Mouse (Mus musculus) heart, postnatal 25 days (tissue): ENCODE measurements around the gene E2f4. TPM values are rescaled to one million over a fixed set of nuclear protein-coding genes. Genes with fewer than 3 reads are reported as not detected.
"Not testable (repeated sequence)": the region's sequence is repeated elsewhere in the genome, so short reads cannot be mapped to it uniquely, and the experiment has no call there.

Source experiments
- DNase-seq: peaks from one replicate; pipeline ENCODE4 v3.0.0; 2022; ENCODE audit warnings: low spot score
- intact Hi-C: fragments of 180-260 bp; cut with DNase I; formaldehyde crosslinking; loops from one replicate; pipeline ENCODE4 v1.15.1; 2025
- total RNA-seq, 2 experiments: library from RNA; stranded (reverse); gene quantifications; 2 replicates each; pipeline ENCODE4 v1.2.3; 2021

Gene E2f4
- total RNA-seq, 2 experiments from 2014 or later, result 19.8 to 21.5 TPM

DNA sequence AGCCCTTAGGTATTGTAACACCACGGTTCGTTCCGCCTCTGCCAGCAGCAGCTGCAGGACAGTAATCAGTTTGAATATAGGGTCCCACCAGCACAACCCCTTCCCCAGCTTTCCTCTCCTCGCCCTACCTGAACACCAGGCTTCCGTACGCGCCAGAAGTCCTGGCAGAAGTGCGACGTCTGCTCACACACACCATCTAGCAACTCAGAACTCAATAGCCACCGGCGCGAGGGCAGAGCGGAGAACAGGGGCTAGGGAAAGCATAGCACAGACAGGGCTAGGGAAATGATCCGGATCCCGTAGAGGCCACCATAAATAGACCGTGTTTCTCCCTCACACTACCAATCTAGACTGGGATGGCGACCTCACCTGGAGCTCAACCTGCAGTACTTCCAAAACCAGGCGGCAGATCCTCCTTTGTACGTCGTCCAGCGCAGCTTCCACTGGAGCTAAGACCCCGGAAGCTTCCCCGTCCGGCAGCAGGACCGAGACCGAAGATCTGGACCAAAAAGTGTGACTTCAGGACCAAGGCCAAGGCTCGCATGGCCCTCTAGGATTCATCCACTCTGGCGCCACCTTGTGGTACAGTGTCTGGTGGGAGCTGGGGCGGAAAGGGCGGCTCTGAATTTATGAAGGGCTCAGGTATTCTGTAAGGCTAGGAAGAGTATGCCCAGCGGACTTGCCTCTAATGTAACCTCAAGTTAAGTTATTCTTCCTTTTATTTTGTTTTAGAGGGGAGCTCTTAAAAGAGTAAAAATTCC is 6.7 kb upstream of the E2f4 start:
- intact Hi-C loops, result loop anchor here (5.0 kb wide), 1 partner anchor 38 kb away; no protein-coding TSS in a partner anchor
- DNase-seq, result peak; percentile 60

GRCm38 (mm10) chr8:105291364-105291763 is 6.1 kb upstream of the E2f4 start:
- DNase-seq, result not testable (repeated sequence)
- intact Hi-C loops, result loop anchor here (5.0 kb wide), 1 partner anchor 39 kb away; no protein-coding TSS in a partner anchor

DNA sequence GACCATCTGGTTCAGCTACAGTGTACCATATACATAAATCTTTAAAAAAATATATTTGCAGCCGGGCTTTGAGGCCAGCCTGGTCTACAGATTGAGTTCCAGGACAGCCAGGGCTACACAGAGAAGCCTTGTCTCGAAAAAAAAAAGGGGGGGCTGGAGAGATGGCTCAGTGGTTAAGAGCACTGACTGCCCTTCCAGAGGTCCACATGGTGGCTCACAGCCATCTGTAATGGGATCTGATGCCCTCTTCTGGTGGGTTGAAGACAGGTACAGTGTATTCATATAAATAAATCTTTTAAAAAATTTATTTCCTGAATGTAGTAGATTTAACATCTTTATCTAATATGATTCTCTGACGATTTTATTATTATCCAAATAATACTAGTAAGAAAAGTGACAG is 5.7 kb upstream of the E2f4 start:
- intact Hi-C loops, result loop anchor here (5.0 kb wide), 1 partner anchor 40 kb away; no protein-coding TSS in a partner anchor
- DNase-seq, result not testable (repeated sequence)

- no peak for DNase-seq
- intact Hi-C loops, result loop anchor here (5.0 kb wide), 1 partner anchor 40 kb away; no protein-coding TSS in a partner anchor
Observed at GRCm38 (mm10) chr8:105292471-105292870, 5.0 kb upstream of the E2f4 start.

DNA sequence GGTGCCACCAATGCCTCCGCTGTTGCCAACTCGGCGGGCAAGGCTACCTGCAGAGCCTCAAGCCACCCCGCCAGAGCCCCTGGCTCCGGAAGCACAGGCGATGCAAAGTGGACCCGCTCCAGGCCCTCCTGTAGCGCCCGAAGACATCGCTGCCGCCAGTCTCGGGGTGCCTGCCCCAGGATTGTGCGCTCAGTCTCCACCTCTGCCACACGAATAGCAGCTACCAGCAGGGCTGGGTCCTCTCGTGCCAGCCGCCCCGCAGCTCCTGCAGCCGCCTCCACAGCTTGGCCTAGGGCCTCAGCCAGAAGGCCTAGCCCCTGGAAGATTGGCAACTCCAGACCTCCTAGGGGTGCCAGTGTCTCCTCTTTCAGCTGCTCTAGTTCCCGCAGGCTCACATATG is 4.1 kb upstream of the E2f4 start:
- intact Hi-C loops, result loop anchor here (5.0 kb wide), 1 partner anchor 41 kb away; no protein-coding TSS in a partner anchor
- no peak for DNase-seq

- no peak for DNase-seq
- intact Hi-C loops, result loop anchor here (5.0 kb wide), 2 partner anchors 42 to 53 kb away; partner anchors contain the start of genes Fhod1 and Slc9a5
Observed at GRCm38 (mm10) chr8:105294776-105295175, 2.7 kb upstream of the E2f4 start.

DNA sequence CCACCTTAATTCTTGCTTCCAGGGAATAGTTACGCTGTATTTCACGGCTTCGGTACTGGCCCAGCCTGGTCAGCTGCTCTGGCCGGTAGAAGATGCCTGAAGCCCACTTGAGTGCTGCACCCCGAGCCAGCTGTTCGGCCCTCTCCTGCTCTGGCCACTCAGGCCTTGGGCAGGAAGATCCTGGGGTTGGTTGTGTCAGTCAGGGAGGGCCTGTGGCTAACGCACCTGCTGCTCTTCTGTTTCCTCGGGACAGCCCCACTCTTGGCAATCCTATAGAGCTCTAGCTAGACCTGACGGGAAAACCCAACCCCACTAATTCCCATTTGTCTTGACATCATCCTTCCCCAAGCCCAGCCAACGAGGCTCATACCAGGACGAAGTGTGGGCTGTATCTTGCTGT is 2.2 kb upstream of the E2f4 start:
- intact Hi-C loops, result loop anchor here (5.0 kb wide), 1 partner anchor 52 kb away; the partner anchor contains the start of genes Fhod1 and Slc9a5
- no peak for DNase-seq

- intact Hi-C loops, result loop anchor here (2.0 to 5.0 kb wide), 2 partner anchors 51 to 125 kb away; partner anchors contain the start of genes Cbfb, Fhod1 and Slc9a5
- no peak for DNase-seq
Observed at GRCm38 (mm10) chr8:105295895-105296573, 1.4 kb upstream of the E2f4 start, which contains the start of gene Exoc3l. TSS of gene Exoc3l (minus strand) at chr8:105296101.

- intact Hi-C loops, result loop anchor here (2.0 to 5.0 kb wide), 2 partner anchors 26 to 49 kb away; partner anchors contain the start of genes Fhod1 and Slc9a5
- no peak for DNase-seq
Observed at GRCm38 (mm10) chr8:105298351-105299252, 1.1 kb downstream of the E2f4 start.

- intact Hi-C loops, result loop anchor here (2.0 to 5.0 kb wide), 2 partner anchors 25 to 47 kb away; partner anchors contain the start of genes Fhod1 and Slc9a5
- no peak for DNase-seq
Observed at GRCm38 (mm10) chr8:105299962-105300361, 2.5 kb downstream of the E2f4 start.

GRCm38 (mm10) chr8:105303396-105303795 is 5.9 kb downstream of the E2f4 start:
- DNase-seq, result no peak
- intact Hi-C loops, result no loop called here

GRCm38 (mm10) chr8:105303874-105304273 is 6.4 kb downstream of the E2f4 start:
- DNase-seq, result no peak
- intact Hi-C loops, result no loop called here

- intact Hi-C loops, result no loop called here
- DNase-seq, result no peak
Observed at GRCm38 (mm10) chr8:105304325-105305210, 7.1 kb downstream of the E2f4 start.

DNA sequence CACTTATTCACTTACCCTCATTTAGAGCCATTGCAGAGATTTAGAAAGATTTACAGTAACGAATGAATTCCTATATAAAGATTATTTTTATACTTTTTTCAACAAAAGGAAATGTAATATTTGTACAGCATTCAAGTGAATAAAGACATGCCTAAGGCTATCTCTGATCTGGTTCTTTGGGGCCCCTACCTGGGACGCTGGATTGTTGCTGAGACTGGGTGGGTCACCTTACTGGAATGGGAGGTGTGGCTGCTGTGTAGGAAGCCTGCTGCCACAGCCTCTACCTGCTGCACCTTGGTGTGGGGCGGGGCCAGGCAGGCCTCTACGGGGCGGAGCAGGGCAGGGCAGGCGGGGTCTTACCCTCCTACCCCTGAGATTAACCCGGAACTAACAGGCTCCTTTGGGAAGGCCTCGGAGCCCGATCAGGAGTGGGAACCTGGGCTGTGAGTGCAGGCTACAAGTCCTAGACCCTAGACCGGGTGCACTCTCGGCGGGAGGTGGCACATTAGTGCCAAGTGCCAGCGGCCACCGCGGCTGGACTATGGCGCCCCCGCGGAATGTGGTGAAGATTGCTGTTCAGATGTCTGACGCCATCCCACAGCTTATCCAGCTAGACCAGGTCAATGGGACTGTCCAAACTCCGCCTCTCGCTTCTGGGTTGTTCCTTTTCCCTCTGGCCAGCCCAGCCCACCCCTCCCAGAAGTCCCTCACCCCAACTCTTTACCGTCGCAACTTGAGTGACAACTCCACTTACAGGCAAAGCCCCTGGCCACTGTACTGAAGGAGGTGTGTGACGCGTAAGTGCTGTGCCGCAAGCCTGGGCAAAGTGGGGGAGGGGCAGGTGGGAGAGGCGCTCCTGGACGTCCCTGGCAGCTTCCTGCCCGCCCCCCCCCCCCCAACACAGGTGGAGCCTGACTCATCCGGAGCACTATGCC is 8.0 kb downstream of the E2f4 start, which contains the start of gene Elmo3:
TSS of gene Elmo3 (plus strand) at position 391 of the 935 bp plus-strand sequence.
- DNase-seq, result no peak
- intact Hi-C loops, result no loop called here

GRCm38 (mm10) chr8:105306146-105306691 is 8.8 kb downstream of the E2f4 start:
- intact Hi-C loops, result no loop called here
- DNase-seq, result no peak

DNA sequence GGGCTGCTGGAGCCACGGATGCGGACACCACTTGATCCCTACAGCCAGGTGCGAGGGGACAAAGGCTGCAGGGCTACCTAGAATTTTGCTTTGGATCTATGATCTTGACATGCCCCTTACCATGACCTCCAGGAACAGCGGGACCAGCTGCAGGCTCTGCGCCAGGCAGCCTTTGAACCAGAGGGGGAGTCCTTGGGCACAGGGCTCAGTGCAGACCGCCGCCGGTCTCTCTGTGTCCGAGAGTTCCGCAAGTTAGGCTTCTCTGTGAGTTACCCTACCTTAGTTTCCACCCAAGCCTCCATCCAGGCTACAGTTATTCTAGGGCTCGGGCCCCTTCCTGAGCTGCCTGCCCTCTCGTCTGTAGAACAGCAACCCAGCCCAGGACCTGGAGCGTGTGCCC is 10.2 kb downstream of the E2f4 start:
- intact Hi-C loops, result no loop called here
- DNase-seq, result no peak

DNA sequence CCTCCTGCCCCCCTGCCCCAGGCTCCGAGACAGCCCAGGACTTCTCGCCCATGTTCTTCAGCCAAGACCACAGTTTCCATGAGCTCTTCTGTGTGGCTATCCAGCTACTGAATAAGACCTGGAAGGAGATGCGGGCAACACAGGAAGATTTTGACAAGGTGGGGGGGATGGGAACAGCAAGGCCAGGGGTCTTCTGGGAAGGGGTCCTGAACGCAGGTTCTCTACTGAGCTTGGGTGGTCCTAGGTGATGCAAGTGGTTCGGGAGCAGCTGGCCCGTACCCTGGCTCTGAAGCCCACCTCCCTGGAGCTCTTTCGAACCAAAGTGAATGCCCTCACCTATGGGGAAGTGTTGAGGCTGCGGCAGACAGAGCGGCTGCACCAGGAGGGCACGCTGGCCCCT is 11.0 kb downstream of the E2f4 start:
- intact Hi-C loops, result no loop called here
- DNase-seq, result no peak
